Comparison of ENCODE assay signal across 17 mouse cellular contexts in the genomic region with DNA sequence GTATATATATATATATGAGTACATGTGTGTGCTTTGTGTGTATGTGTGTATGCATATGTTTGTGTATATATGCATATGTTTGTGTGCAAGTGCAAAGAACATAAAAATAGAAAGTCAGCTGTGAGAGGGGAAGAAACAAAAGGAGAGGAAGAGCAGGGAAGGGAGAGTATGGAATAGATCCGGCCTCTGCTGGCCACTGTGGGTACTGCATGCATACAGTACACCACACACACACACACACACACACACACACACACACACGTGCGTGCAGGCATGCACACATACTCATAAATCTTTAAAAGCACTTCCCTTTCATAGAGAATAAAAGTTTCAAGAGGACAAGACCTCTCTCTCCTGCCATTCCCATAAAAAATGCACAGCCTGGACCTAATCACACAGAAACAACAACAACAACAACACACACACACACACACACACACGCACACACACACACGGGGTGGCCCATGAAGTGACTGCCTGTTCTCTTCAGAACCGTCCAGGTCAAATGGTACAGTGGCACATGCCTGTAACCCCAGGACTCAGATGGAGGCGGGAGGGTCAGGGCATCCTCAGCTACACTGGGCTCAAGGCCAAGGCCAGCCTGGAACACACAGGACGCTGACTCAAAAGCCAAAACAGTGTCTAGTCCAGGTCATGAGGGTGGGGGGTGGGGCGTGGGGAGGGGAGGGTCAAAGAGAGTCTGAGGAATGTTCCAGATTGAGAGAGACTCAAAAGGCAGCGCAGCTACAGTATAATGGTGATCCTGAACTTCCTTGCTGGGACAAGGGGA. TPM values are rescaled to one million over a fixed set of nuclear protein-coding genes. Genes with fewer than 3 reads are reported as not detected.
A peak's percentile ranks its signal among the peaks of the same experiment; 100 is the strongest.
DNase-seq lines count a peak whose midpoint lies in the region; ATAC-seq and TF ChIP-seq lines count a peak whose summit lies in the region.
"Had no signal": no experiment of that assay in that cellular context is flagged by ENCODE, and none has a peak within 500 bp of the region (broad histone marks: within the 10 kb centered on the region; RNA-seq: fewer than 3 reads in every experiment).

No protein-coding gene starts in this region.

- no peak for ATAC-seq in stomach, postnatal 0 days (ENCODE audit: low FRiP score, low TSS enrichment)
- ATAC-seq: CD4-positive, CD25-positive, alpha-beta regulatory T cell, adult 4 months had no signal

- H3K36me3 ChIP-seq in kidney, adult 2 months (ENCODE audit: control insufficient read depth, insufficient read depth, low read length) = no peaks in the 10 kb centered on the region
- no peaks in the 10 kb centered on the region for H3K36me3 ChIP-seq in stomach, postnatal 0 days (ENCODE audit: control insufficient read depth, insufficient read depth, low read length)
- H3K36me3 ChIP-seq: heart, embryonic 10.5 days; limb, embryonic 12.5 days had no signal

- H3K4me2 ChIP-seq in stomach, postnatal 0 days (replicated peaks; ENCODE audit: low read depth) = no peak overlapping the region
- H3K4me2 ChIP-seq: limb, embryonic 12.5 days; midbrain, embryonic 11.5 days had no signal

- TF ChIP-seq CTCF in kidney, adult 2 months (conservative IDR thresholded peaks at IDR 0.05; ENCODE audit: insufficient read depth, insufficient read length, low read depth, low read length) = no peak
- TF ChIP-seq CTCF in stomach, postnatal 0 days (IDR thresholded peaks at IDR 0.05; ENCODE audit: low read depth) = peak; percentile 43

- no peak overlapping the region for H3K4me3 ChIP-seq in kidney, adult 2 months (ENCODE audit: insufficient read depth, low read depth, low read length)
- H3K4me3 ChIP-seq in stomach, postnatal 0 days (ENCODE audit: low read depth, low read length) = no peak overlapping the region
- H3K4me3 ChIP-seq: heart, embryonic 10.5 days; limb, embryonic 12.5 days had no signal

- no peaks in the 10 kb centered on the region for H3K4me1 ChIP-seq in kidney, adult 2 months (ENCODE audit: control insufficient read depth, insufficient read depth, low read length)
- no peaks in the 10 kb centered on the region for H3K4me1 ChIP-seq in stomach, postnatal 0 days (replicated peaks; ENCODE audit: control insufficient read depth, insufficient read depth)

- TF ChIP-seq POLR2A in kidney, adult 2 months (IDR thresholded peaks at IDR 0.05; ENCODE audit: low read depth, low read length) = no peak

- no peak overlapping the region for H3K9ac ChIP-seq in stomach, postnatal 0 days (ENCODE audit: low read length)
- H3K9ac ChIP-seq: limb, embryonic 12.5 days had no signal

- 81% methylated on average over 10 of the region's 10 CpGs for WGBS in kidney, adult 2 months
- 77% methylated on average over 10 of the region's 10 CpGs for WGBS in stomach, postnatal 0 days

- peak; percentile 27 for DNase-seq in kidney, adult 2 months
- DNase-seq in kidney, postnatal 14 days = no peak
- DNase-seq in right cerebral cortex, postnatal 4 days = peak; percentile 58
- no peak for DNase-seq in right cerebral cortex, adult 18-20 months
- peak; percentile 66 to 69 for DNase-seq in cerebellum, adult 18-20 months
- DNase-seq in stomach, postnatal 0 days (ENCODE audit: low spot score) = no peak
- no peak for DNase-seq in adrenal gland, adult 8-10 months
- DNase-seq in kidney, adult 8-10 months = no peak
- DNase-seq: kidney, adult 18-20 months; lung, postnatal 14 days had no signal

- no peaks in the 10 kb centered on the region for H3K9me3 ChIP-seq in stomach, postnatal 0 days (ENCODE audit: control insufficient read depth, low read length)
- H3K9me3 ChIP-seq: heart, embryonic 10.5 days; limb, embryonic 12.5 days had no signal

- H3K27ac ChIP-seq in kidney, adult 2 months (ENCODE audit: insufficient read depth, low read depth, low read length) = no peak overlapping the region
- no peak overlapping the region for H3K27ac ChIP-seq in stomach, postnatal 0 days (replicated peaks)
- H3K27ac ChIP-seq: heart, embryonic 10.5 days; limb, embryonic 12.5 days had no signal

- H3K27me3 ChIP-seq in kidney, adult 2 months (replicated peaks; ENCODE audit: control insufficient read depth, insufficient read depth, low read length) = no peaks in the 10 kb centered on the region
- no peaks in the 10 kb centered on the region for H3K27me3 ChIP-seq in stomach, postnatal 0 days (ENCODE audit: control insufficient read depth, insufficient read depth, low read length)

- TF ChIP-seq EP300 in stomach, postnatal 0 days (optimal IDR thresholded peaks at IDR 0.05) = no peak

RNA-seq across cellular contexts. Expression of gene 1700069L16Rik, which starts 2.2 kb away (rescaled TPM):
- polyA plus RNA-seq in kidney, adult 2 months (2012; rRNA removed) = not detected in 2 replicates
- polyA plus RNA-seq in stomach, postnatal 0 days (2015; fragmentation: Nextera tagmentation; extraction: Ambion mirVana) = not detected in 2 replicates
- not detected for total RNA-seq in adrenal gland, adult 8-10 months (2022)
- total RNA-seq: hematopoietic stem cell, adult 5-6 weeks; layer of hippocampus, postnatal 14 days had no signal
- polyA plus RNA-seq: CD4-positive, CD25-positive, alpha-beta regulatory T cell, adult 4 months; heart, embryonic 10.5 days; limb, embryonic 12.5 days; midbrain, embryonic 11.5 days; spleen, adult 2 months had no signal

RNA-seq across cellular contexts. Expression of gene Ficd, which starts 13.2 kb away (rescaled TPM):
- 6.7 and 7.1 TPM in 2 replicates for polyA plus RNA-seq in kidney, adult 2 months (2012; rRNA removed)
- polyA plus RNA-seq in stomach, postnatal 0 days (2015; fragmentation: Nextera tagmentation; extraction: Ambion mirVana) = 5.5 and 6.0 TPM in 2 replicates
- total RNA-seq in adrenal gland, adult 8-10 months (2022) = 10 to 100 TPM; 15.7 to 25.8 (median 17.6) TPM

RNA-seq across cellular contexts. Expression of gene Sart3, which starts 49.9 kb away (rescaled TPM):
- polyA plus RNA-seq in kidney, adult 2 months (2012; rRNA removed) = 13.4 TPM in 2 replicates
- 10.4 and 11.2 TPM in 2 replicates for polyA plus RNA-seq in stomach, postnatal 0 days (2015; fragmentation: Nextera tagmentation; extraction: Ambion mirVana)
- 10 to 100 TPM; 29.5 to 47.4 (median 40.1) TPM for total RNA-seq in adrenal gland, adult 8-10 months (2022)

RNA-seq across cellular contexts. Expression of gene Iscu, which starts 50.1 kb away (rescaled TPM):
- 355 and 370 TPM in 2 replicates for polyA plus RNA-seq in kidney, adult 2 months (2012; rRNA removed)
- polyA plus RNA-seq in stomach, postnatal 0 days (2015; fragmentation: Nextera tagmentation; extraction: Ambion mirVana) = 154 and 166 TPM in 2 replicates
- 1,000 to 10,000 TPM in 2 of 4 experiments, 100 to 1,000 TPM in 2; 572 to 1,204 (median 919) TPM for total RNA-seq in adrenal gland, adult 8-10 months (2022)

Comparison
In these comparisons a context has a peak if more than half of its experiments do, and no peak if none do; other contexts are left out.
1. DNase-seq: peak in kidney, adult 2 months (single experiment), right cerebral cortex, postnatal 4 days (single experiment) and cerebellum, adult 18-20 months (2 of 2); none in kidney, postnatal 14 days (single experiment), right cerebral cortex, adult 18-20 months (single experiment), stomach, postnatal 0 days (single experiment), adrenal gland, adult 8-10 months (single experiment) and kidney, adult 8-10 months (0 of 2).